Mouse (Mus musculus) ovary, postnatal 14 days (tissue): ENCODE measurements around the gene Tfcp2.

Experiments used
- DNase-seq: peaks from one replicate; pipeline ENCODE4 v3.0.0; 2022; ENCODE audit warnings: low spot score

Tfcp2 gene

GRCm38 (mm10) chr15:100485576-100485975 lies 66.2 kb downstream of the Tfcp2 start:
- DNase-seq, result no peak

- no peak for DNase-seq
Observed at GRCm38 (mm10) chr15:100478925-100479324, 72.9 kb downstream of the Tfcp2 start.

- no peak for DNase-seq
Observed at GRCm38 (mm10) chr15:100478351-100478750, 73.5 kb downstream of the Tfcp2 start.

GRCm38 (mm10) chr15:100473926-100474503 lies 77.8 kb downstream of the Tfcp2 start:
- no peak for DNase-seq

- no peak for DNase-seq
Observed at GRCm38 (mm10) chr15:100470037-100470436, 81.8 kb downstream of the Tfcp2 start.

- no peak for DNase-seq
Observed at GRCm38 (mm10) chr15:100469189-100469545, 82.6 kb downstream of the Tfcp2 start.

GRCm38 (mm10) chr15:100468295-100469188 lies 83.3 kb downstream of the Tfcp2 start, which contains the start of gene Letmd1:
TSS of gene Letmd1 (plus strand) at chr15:100469023.
- peak; percentile 76 for DNase-seq

- no peak for DNase-seq
Observed at GRCm38 (mm10) chr15:100467738-100468137, 84.1 kb downstream of the Tfcp2 start.

GRCm38 (mm10) chr15:100465432-100465831 lies 86.4 kb downstream of the Tfcp2 start:
- DNase-seq, result no peak

GRCm38 (mm10) chr15:100463712-100464111 lies 88.1 kb downstream of the Tfcp2 start:
- DNase-seq, result peak; percentile 60

GRCm38 (mm10) chr15:100462086-100462485 lies 89.7 kb downstream of the Tfcp2 start:
- DNase-seq, result no peak

GRCm38 (mm10) chr15:100461646-100462045 lies 90.2 kb downstream of the Tfcp2 start:
- no peak for DNase-seq

- no peak for DNase-seq
Observed at GRCm38 (mm10) chr15:100460942-100461341, 90.9 kb downstream of the Tfcp2 start.

GRCm38 (mm10) chr15:100458055-100458454 lies 93.8 kb downstream of the Tfcp2 start:
- DNase-seq, result peak; percentile 52

- DNase-seq, result peak; percentile 72
Observed at GRCm38 (mm10) chr15:100457340-100457739, 94.5 kb downstream of the Tfcp2 start.

GRCm38 (mm10) chr15:100456356-100456991 lies 95.3 kb downstream of the Tfcp2 start:
- no peak for DNase-seq

GRCm38 (mm10) chr15:100452486-100452885 lies 99.3 kb downstream of the Tfcp2 start:
- no peak for DNase-seq

- no peak for DNase-seq
Observed at GRCm38 (mm10) chr15:100451245-100451644, 100.6 kb downstream of the Tfcp2 start.

GRCm38 (mm10) chr15:100449495-100449894 lies 102.3 kb downstream of the Tfcp2 start:
- DNase-seq, result no peak

GRCm38 (mm10) chr15:100448572-100448971 lies 103.2 kb downstream of the Tfcp2 start:
- no peak for DNase-seq
